Mouse (Mus musculus): ENCODE results near the gene Mturn.

Gene Mturn

GRCm38 (mm10) chr6:54693286-54693685 lies 11.9 kb downstream of the Mturn start:
- DNase-seq (ENCODE audit: extremely low spot score, low spot score): no peak

GRCm38 (mm10) chr6:54698691-54699476 lies 17.5 kb downstream of the Mturn start:
- peak; percentile 46 for DNase-seq (ENCODE audit: extremely low spot score, low spot score)

GRCm38 (mm10) chr6:54699477-54700056 lies 18.1 kb downstream of the Mturn start:
- DNase-seq (ENCODE audit: extremely low spot score, low spot score): peak; percentile 79

- no peak for DNase-seq (ENCODE audit: extremely low spot score, low spot score)
Measured at GRCm38 (mm10) chr6:54700516-54700915, 19.1 kb downstream of the Mturn start.

GRCm38 (mm10) chr6:54701901-54702300 lies 20.5 kb downstream of the Mturn start:
- DNase-seq (ENCODE audit: extremely low spot score, low spot score): no peak

GRCm38 (mm10) chr6:54703633-54704538 lies 22.5 kb downstream of the Mturn start:
- DNase-seq (ENCODE audit: extremely low spot score, low spot score): no peak

- no peak for DNase-seq (ENCODE audit: extremely low spot score, low spot score)
Measured at GRCm38 (mm10) chr6:54704539-54704845, 23.1 kb downstream of the Mturn start.

GRCm38 (mm10) chr6:54704847-54705246 lies 23.4 kb downstream of the Mturn start:
- DNase-seq (ENCODE audit: extremely low spot score, low spot score): no peak

GRCm38 (mm10) chr6:54705387-54705909 lies 24.0 kb downstream of the Mturn start:
- DNase-seq (ENCODE audit: extremely low spot score, low spot score): peak; percentile 44

- no peak for DNase-seq (ENCODE audit: extremely low spot score, low spot score)
Measured at GRCm38 (mm10) chr6:54706099-54706498, 24.7 kb downstream of the Mturn start.

- DNase-seq (ENCODE audit: extremely low spot score, low spot score): no peak
Measured at GRCm38 (mm10) chr6:54706611-54707172, 25.3 kb downstream of the Mturn start.

- DNase-seq (ENCODE audit: extremely low spot score, low spot score): no peak
Measured at GRCm38 (mm10) chr6:54708646-54709045, 27.2 kb downstream of the Mturn start.

GRCm38 (mm10) chr6:54715697-54716096 lies 34.3 kb downstream of the Mturn start:
- DNase-seq (ENCODE audit: extremely low spot score, low spot score): no peak

- no peak for DNase-seq (ENCODE audit: extremely low spot score, low spot score)
Measured at GRCm38 (mm10) chr6:54718779-54719685, 37.6 kb downstream of the Mturn start.

GRCm38 (mm10) chr6:54719686-54720310 lies 38.4 kb downstream of the Mturn start:
- DNase-seq (ENCODE audit: extremely low spot score, low spot score): no peak

GRCm38 (mm10) chr6:54720512-54721251 lies 39.3 kb downstream of the Mturn start:
- no peak for DNase-seq (ENCODE audit: extremely low spot score, low spot score)

GRCm38 (mm10) chr6:54721252-54721635 lies 39.8 kb downstream of the Mturn start:
- no peak for DNase-seq (ENCODE audit: extremely low spot score, low spot score)

- DNase-seq (ENCODE audit: extremely low spot score, low spot score): no peak
Measured at GRCm38 (mm10) chr6:54726309-54726708, 44.9 kb downstream of the Mturn start.

GRCm38 (mm10) chr6:54726796-54727195 lies 45.4 kb downstream of the Mturn start:
- no peak for DNase-seq (ENCODE audit: extremely low spot score, low spot score)
